Mouse (Mus musculus): ENCODE data around the gene Bicc1. TPM values are rescaled to one million over a fixed set of nuclear protein-coding genes. Genes with fewer than 3 reads are reported as not detected.

The Bicc1 gene
- polyA plus RNA-seq, 1 experiment from 2014 or later = 24.2 TPM

- Histone ChIP-seq H3K4me2 (ENCODE audit: low read length) (no peak overlapping the region), H3K27ac (ENCODE audit: low read depth) (no peak overlapping the region), H3K4me1 (replicated peaks; ENCODE audit: control insufficient read depth, insufficient read depth, low read length) (no peaks in the 10 kb centered on the region), H3K36me3 (ENCODE audit: control insufficient read depth, insufficient read depth, low read length) (no peaks in the 10 kb centered on the region), H3K27me3 (replicated peaks; ENCODE audit: control insufficient read depth, insufficient read depth, low read length) (no peaks in the 10 kb centered on the region), H3K9ac (ENCODE audit: low read length) (no peak overlapping the region), H3K4me3 (ENCODE audit: low read depth, low read length) (no peak overlapping the region), H3K9me3 (ENCODE audit: control insufficient read depth, low read length) (no peaks in the 10 kb centered on the region)
- DNase-seq (ENCODE audit: low spot score) (no peak), ATAC-seq (replicated peaks; ENCODE audit: low FRiP score, low TSS enrichment, low read depth) (no peak)
- 89% methylated on average over 2 of the region's 2 CpGs for WGBS
These were observed 156.6 kb downstream of the Bicc1 start for GRCm38 (mm10) chr10:71002871-71003270.

DNA sequence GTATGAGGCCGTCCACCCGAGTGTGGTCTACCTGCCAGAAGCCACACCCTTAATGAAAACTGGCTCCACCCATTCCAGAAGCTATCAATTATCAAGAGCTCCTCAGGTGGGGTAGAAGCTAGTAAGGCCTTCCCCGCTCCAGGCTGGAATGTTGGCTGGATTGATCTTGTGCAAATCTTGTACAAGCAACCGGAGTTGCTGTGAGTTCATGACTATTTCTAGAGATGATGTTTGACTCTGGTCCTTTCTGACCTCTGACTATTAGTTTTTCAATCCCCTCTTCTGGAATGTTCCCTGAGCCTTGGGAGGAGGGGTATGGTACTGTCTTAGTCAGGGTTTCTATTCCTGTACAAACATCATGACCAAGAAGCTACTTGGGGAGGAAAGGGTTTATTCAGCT, 157.3 kb downstream of the Bicc1 start:
- Histone ChIP-seq H3K36me3 (ENCODE audit: control insufficient read depth, insufficient read depth, low read length) (no peaks in the 10 kb centered on the region), H3K9ac (ENCODE audit: low read length) (no peak overlapping the region), H3K4me1 (replicated peaks; ENCODE audit: control insufficient read depth, insufficient read depth, low read length) (no peaks in the 10 kb centered on the region), H3K4me3 (ENCODE audit: low read depth, low read length) (no peak overlapping the region), H3K4me2 (ENCODE audit: low read length) (no peak overlapping the region), H3K27ac (ENCODE audit: low read depth) (no peak overlapping the region), H3K27me3 (replicated peaks; ENCODE audit: control insufficient read depth, insufficient read depth, low read length) (no peaks in the 10 kb centered on the region), H3K9me3 (ENCODE audit: control insufficient read depth, low read length) (no peaks in the 10 kb centered on the region)
- no peak for ATAC-seq (replicated peaks; ENCODE audit: low FRiP score, low TSS enrichment, low read depth)
- DNase-seq (ENCODE audit: low spot score) = no peak
- WGBS = 92% methylated on average over 4 of the region's 4 CpGs

DNA sequence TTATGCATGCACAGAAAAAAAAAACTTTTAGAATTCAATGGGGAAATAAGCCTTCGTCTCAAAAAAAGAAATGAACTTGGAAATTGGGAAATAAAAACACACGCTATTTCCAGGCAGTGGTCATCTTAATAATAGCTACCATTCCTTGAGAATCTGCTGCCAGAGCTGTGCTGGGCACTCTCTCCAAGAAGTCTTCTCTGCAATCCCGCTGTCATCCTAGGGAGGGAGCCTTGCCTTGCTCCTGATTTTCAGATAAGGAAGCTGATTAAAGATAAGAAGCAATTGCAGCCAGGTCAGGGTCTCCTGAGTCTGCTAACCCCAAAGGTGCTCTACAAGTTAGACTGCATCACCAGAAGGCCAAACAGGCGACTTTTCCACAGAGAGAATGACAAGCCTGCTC, 161.4 kb downstream of the Bicc1 start:
- no peaks in the 10 kb centered on the region for H3K9me3 ChIP-seq (ENCODE audit: control insufficient read depth, low read length)
- no peak overlapping the region for H3K27ac ChIP-seq (ENCODE audit: low read depth)
- 54% methylated on average over 4 of the region's 4 CpGs for WGBS
- no peak for ATAC-seq (replicated peaks; ENCODE audit: low FRiP score, low TSS enrichment, low read depth)
- no peaks in the 10 kb centered on the region for H3K27me3 ChIP-seq (replicated peaks; ENCODE audit: control insufficient read depth, insufficient read depth, low read length)
- H3K4me2 ChIP-seq (ENCODE audit: low read length) = no peak overlapping the region
- DNase-seq (ENCODE audit: low spot score) = no peak
- no peaks in the 10 kb centered on the region for H3K4me1 ChIP-seq (replicated peaks; ENCODE audit: control insufficient read depth, insufficient read depth, low read length)
- no peak overlapping the region for H3K4me3 ChIP-seq (ENCODE audit: low read depth, low read length)
- H3K36me3 ChIP-seq (ENCODE audit: control insufficient read depth, insufficient read depth, low read length) = no peaks in the 10 kb centered on the region
- no peak overlapping the region for H3K9ac ChIP-seq (ENCODE audit: low read length)

DNA sequence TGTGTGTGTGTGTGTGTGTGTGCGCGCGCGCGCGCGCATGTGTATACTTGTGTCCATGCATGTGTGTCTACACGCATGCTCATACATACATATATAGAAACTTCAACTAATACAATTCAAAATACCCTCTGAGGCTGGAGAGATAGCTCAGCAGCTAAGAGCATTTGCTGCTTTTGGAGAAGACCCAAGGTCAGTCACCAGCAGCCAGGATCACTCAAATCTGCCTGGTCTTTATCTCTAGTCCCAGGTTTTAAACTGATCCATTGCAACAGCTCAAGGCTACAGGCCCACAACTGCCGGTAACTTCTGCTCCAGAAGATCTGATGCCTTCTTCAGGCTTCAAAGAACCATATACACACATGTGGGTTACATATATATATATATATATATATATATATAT, 163.4 kb downstream of the Bicc1 start:
- H3K9me3 ChIP-seq (ENCODE audit: control insufficient read depth, low read length) = no peaks in the 10 kb centered on the region
- 95% methylated on average over 9 of the region's 9 CpGs for WGBS

DNA sequence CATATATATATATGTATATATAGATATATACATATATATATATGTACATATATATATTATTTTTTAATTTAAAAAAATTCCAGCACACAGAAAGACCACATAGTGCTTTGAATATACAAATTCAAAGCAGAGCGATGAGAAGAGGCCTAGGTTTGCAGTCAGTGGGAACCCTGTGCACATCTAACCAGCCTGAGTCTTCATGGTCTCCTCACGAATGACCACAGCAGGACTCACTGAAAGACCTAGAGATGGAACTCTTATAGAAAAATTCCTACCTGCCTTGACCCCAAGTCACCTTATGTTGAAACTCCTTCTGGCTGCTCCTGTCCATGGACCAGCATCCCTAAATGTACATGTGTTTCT, 165.4 kb downstream of the Bicc1 start:
- Histone ChIP-seq H3K27ac (ENCODE audit: low read depth) (no peak overlapping the region), H3K4me2 (ENCODE audit: low read length) (no peak overlapping the region), H3K9ac (ENCODE audit: low read length) (no peak overlapping the region), H3K4me1 (replicated peaks; ENCODE audit: control insufficient read depth, insufficient read depth, low read length) (no peaks in the 10 kb centered on the region), H3K27me3 (replicated peaks; ENCODE audit: control insufficient read depth, insufficient read depth, low read length) (no peaks in the 10 kb centered on the region), H3K36me3 (ENCODE audit: control insufficient read depth, insufficient read depth, low read length) (no peaks in the 10 kb centered on the region), H3K9me3 (ENCODE audit: control insufficient read depth, low read length) (no peaks in the 10 kb centered on the region), H3K4me3 (ENCODE audit: low read depth, low read length) (no peak overlapping the region)
- 97% methylated on average over 2 of the region's 2 CpGs for WGBS
- ATAC-seq (replicated peaks; ENCODE audit: low FRiP score, low TSS enrichment, low read depth) (no peak), DNase-seq (ENCODE audit: low spot score) (no peak)

More for the DNA sequence above, 163.4 kb downstream of the Bicc1 start:
- Histone ChIP-seq H3K4me1 (replicated peaks; ENCODE audit: control insufficient read depth, insufficient read depth, low read length) (no peaks in the 10 kb centered on the region), H3K4me3 (ENCODE audit: low read depth, low read length) (no peak overlapping the region), H3K36me3 (ENCODE audit: control insufficient read depth, insufficient read depth, low read length) (no peaks in the 10 kb centered on the region), H3K27me3 (replicated peaks; ENCODE audit: control insufficient read depth, insufficient read depth, low read length) (no peaks in the 10 kb centered on the region), H3K27ac (ENCODE audit: low read depth) (no peak overlapping the region), H3K4me2 (ENCODE audit: low read length) (no peak overlapping the region), H3K9ac (ENCODE audit: low read length) (no peak overlapping the region)
- DNase-seq (ENCODE audit: low spot score) (no peak), ATAC-seq (replicated peaks; ENCODE audit: low FRiP score, low TSS enrichment, low read depth) (no peak)

GRCm38 (mm10) chr10:70993497-70994134, 165.9 kb downstream of the Bicc1 start:
- 83% methylated on average over 6 of the region's 6 CpGs for WGBS
- DNase-seq (ENCODE audit: low spot score) (no peak), ATAC-seq (replicated peaks; ENCODE audit: low FRiP score, low TSS enrichment, low read depth) (no peak)
- H3K4me3 ChIP-seq (ENCODE audit: low read depth, low read length) = no peak overlapping the region
- no peak overlapping the region for H3K9ac ChIP-seq (ENCODE audit: low read length)
- no peaks in the 10 kb centered on the region for H3K4me1 ChIP-seq (replicated peaks; ENCODE audit: control insufficient read depth, insufficient read depth, low read length)
- no peak overlapping the region for H3K4me2 ChIP-seq (ENCODE audit: low read length)
- no peak overlapping the region for H3K27ac ChIP-seq (ENCODE audit: low read depth)
- no peaks in the 10 kb centered on the region for H3K9me3 ChIP-seq (ENCODE audit: control insufficient read depth, low read length)
- no peaks in the 10 kb centered on the region for H3K36me3 ChIP-seq (ENCODE audit: control insufficient read depth, insufficient read depth, low read length)
- no peaks in the 10 kb centered on the region for H3K27me3 ChIP-seq (replicated peaks; ENCODE audit: control insufficient read depth, insufficient read depth, low read length)

DNA sequence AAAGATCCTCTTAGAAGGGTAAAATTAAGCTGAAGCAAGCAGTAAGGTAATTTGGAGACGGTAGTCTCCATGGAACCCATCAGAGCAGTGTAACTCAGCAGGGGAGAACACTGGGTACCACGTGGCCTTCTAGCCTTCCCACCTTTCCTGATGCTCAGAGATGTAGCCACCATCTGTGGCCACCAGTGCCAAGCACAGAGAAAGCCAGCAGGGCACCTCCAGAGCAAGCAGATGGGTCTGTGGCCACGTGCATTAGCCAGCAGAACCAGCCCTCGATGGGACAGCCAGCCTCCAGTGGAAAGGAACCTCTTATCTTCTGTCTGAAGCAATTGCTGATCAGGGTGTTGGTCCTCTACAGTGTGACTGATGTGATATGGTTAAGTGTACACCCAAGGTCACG, 172.1 kb downstream of the Bicc1 start:
- Histone ChIP-seq H3K4me3 (ENCODE audit: low read depth, low read length) (no peak overlapping the region), H3K36me3 (ENCODE audit: control insufficient read depth, insufficient read depth, low read length) (no peaks in the 10 kb centered on the region), H3K4me2 (ENCODE audit: low read length) (no peak overlapping the region), H3K9ac (ENCODE audit: low read length) (no peak overlapping the region), H3K4me1 (replicated peaks; ENCODE audit: control insufficient read depth, insufficient read depth, low read length) (no peaks in the 10 kb centered on the region; the same call in 1 of the 2 replicates), H3K27me3 (replicated peaks; ENCODE audit: control insufficient read depth, insufficient read depth, low read length) (no peaks in the 10 kb centered on the region), H3K9me3 (ENCODE audit: control insufficient read depth, low read length) (no peaks in the 10 kb centered on the region), H3K27ac (ENCODE audit: low read depth) (no peak overlapping the region)
- WGBS = 81% methylated on average over 5 of the region's 5 CpGs
- ATAC-seq (replicated peaks; ENCODE audit: low FRiP score, low TSS enrichment, low read depth) (no peak), DNase-seq (ENCODE audit: low spot score) (no peak)

GRCm38 (mm10) chr10:70983036-70983670, 176.3 kb downstream of the Bicc1 start:
- 67% methylated on average over 11 of the region's 11 CpGs for WGBS
- DNase-seq (ENCODE audit: low spot score) (no peak), ATAC-seq (replicated peaks; ENCODE audit: low FRiP score, low TSS enrichment, low read depth) (no peak)
- H3K27me3 ChIP-seq (replicated peaks; ENCODE audit: control insufficient read depth, insufficient read depth, low read length) = no peaks in the 10 kb centered on the region
- no peaks in the 10 kb centered on the region; the same call in 1 of the 2 replicates for H3K4me1 ChIP-seq (replicated peaks; ENCODE audit: control insufficient read depth, insufficient read depth, low read length)
- no peak overlapping the region for H3K27ac ChIP-seq (ENCODE audit: low read depth)
- no peak overlapping the region for H3K9ac ChIP-seq (ENCODE audit: low read length)
- H3K36me3 ChIP-seq (ENCODE audit: control insufficient read depth, insufficient read depth, low read length) = no peaks in the 10 kb centered on the region
- no peak overlapping the region for H3K4me3 ChIP-seq (ENCODE audit: low read depth, low read length)
- H3K4me2 ChIP-seq (ENCODE audit: low read length) = no peak overlapping the region
- no peaks in the 10 kb centered on the region for H3K9me3 ChIP-seq (ENCODE audit: control insufficient read depth, low read length)

GRCm38 (mm10) chr10:70982156-70982555, 177.3 kb downstream of the Bicc1 start:
- Histone ChIP-seq H3K9me3 (ENCODE audit: control insufficient read depth, low read length) (no peaks in the 10 kb centered on the region), H3K4me2 (ENCODE audit: low read length) (no peak overlapping the region), H3K27ac (ENCODE audit: low read depth) (no peak overlapping the region), H3K4me1 (replicated peaks; ENCODE audit: control insufficient read depth, insufficient read depth, low read length) (peaks cover 5% of the 10 kb centered on the region), H3K4me3 (ENCODE audit: low read depth, low read length) (no peak overlapping the region), H3K9ac (ENCODE audit: low read length) (no peak overlapping the region), H3K27me3 (replicated peaks; ENCODE audit: control insufficient read depth, insufficient read depth, low read length) (no peaks in the 10 kb centered on the region), H3K36me3 (ENCODE audit: control insufficient read depth, insufficient read depth, low read length) (no peaks in the 10 kb centered on the region)
- 88% methylated on average over 7 of the region's 7 CpGs for WGBS
- ATAC-seq (replicated peaks; ENCODE audit: low FRiP score, low TSS enrichment, low read depth) (no peak), DNase-seq (ENCODE audit: low spot score) (no peak)
